Mouse (Mus musculus) small intestine, adult 2 months (tissue): ENCODE data around the gene Cish. TPM values are rescaled to one million over a fixed set of nuclear protein-coding genes. Genes with fewer than 3 reads are reported as not detected.

Experiments used
- H3K27ac ChIP-seq: fragments of 200-500 bp; 2 replicates; pipeline ENCODE4 v1.5.1; 2012; ENCODE audit warnings: low read depth, low read length, control low read depth, inconsistent platforms; ENCODE audit not compliant: insufficient read depth
- H3K27me3 ChIP-seq: fragments of 200-500 bp; 2 replicates; pipeline ENCODE4 v1.6.1; 2012; ENCODE audit warnings: mild to moderate bottlenecking, moderate library complexity, low read length, inconsistent platforms; ENCODE audit not compliant: control insufficient read depth, insufficient read depth
- H3K36me3 ChIP-seq: fragments of 200-500 bp; 2 replicates; pipeline ENCODE4 v1.6.1; 2012; ENCODE audit warnings: mild to moderate bottlenecking, low read length, control low read depth, inconsistent platforms; ENCODE audit not compliant: control insufficient read depth, insufficient read depth
- H3K4me1 ChIP-seq: fragments of 200-500 bp; 2 replicates; pipeline ENCODE4 v1.6.1; 2012; ENCODE audit warnings: low read length, inconsistent platforms, mixed read lengths; ENCODE audit not compliant: control insufficient read depth, insufficient read depth, insufficient read length
- H3K4me3 ChIP-seq: fragments of 200-500 bp; 2 replicates; pipeline ENCODE4 v1.5.1; 2012; ENCODE audit warnings: low read depth, mild to moderate bottlenecking, control low read depth, inconsistent platforms, low read length, moderate library complexity
- CTCF ChIP-seq: fragments of 200-500 bp; IDR thresholded peaks from 2 replicates; pipeline ENCODE4 v1.5.1; 2012; ENCODE audit warnings: low read depth, mild to moderate bottlenecking, control low read depth, inconsistent platforms, low read length, moderate library complexity, mixed read lengths; ENCODE audit not compliant: insufficient replicate concordance, insufficient read length; ENCODE audit errors: extremely low read depth
- POLR2A ChIP-seq: fragments of 200-500 bp; IDR thresholded peaks from 2 replicates; pipeline ENCODE4 v1.6.1; 2012; ENCODE audit warnings: low read depth, mild to moderate bottlenecking, control low read depth, inconsistent platforms, low read length, moderate library complexity
- WGBS: fragments of 180-500 bp; shearing (Covaris S2); methylation state at CpG from one replicate; pipeline ENCODE4 v1.1.7; 2018; 5-methylcytosine and 5-hydroxymethylcytosine counted together
- polyA plus RNA-seq: library from polyadenylated mRNA; depleted of rRNA; stranded (reverse); fragments of >200 nt; gene quantifications from 2 replicates; pipeline ENCODE4 v1.2.3, GENCODE M21; 2012

The Cish gene
- polyA plus RNA-seq, 1 experiment, result 33.6 TPM

DNA sequence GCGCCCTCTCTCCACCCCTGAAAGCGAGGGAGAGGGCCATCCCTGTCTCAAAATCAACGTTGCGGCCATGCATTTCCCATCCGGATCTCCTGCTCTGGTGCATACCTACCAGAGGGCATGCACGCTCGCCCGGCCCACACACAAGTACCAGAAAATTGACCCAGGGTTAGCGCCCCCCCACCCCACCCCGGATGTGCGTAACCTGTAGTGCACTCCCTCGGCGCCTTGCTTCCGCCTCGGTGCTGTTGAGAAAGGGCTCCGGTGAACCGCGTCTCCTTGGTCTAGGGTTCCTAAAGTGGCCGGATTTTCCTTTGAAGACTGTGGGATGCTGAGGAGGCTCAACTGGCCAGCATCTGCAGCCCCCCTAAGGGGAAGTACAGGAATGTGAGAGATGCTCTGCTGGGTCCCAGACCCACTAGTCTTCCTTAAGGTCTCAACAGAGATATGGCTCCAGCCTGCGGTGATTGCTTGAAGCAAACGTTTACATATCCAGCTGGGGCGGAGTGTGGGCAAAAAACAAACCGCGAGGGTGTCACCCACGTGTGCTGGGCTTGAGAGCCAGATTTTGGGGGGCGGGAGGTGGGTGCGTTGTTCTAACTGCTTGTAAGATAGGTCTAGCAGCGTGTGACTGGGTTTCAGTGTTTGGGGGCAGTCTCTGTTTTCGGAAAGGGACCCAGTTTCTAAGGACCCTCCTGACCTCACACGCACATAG, 42.5 kb downstream of the Cish start, which contains the start of gene Hemk1:
TSS of gene Hemk1 (minus strand) at position 179 of the 712 bp plus-strand sequence.
- Histone ChIP-seq H3K27me3 (no peaks in the 10 kb centered on the region), H3K27ac (peak within 1 kb of the TSS; percentile 48)
- 2% methylated on average over 30 of the region's 30 CpGs for WGBS

DNA sequence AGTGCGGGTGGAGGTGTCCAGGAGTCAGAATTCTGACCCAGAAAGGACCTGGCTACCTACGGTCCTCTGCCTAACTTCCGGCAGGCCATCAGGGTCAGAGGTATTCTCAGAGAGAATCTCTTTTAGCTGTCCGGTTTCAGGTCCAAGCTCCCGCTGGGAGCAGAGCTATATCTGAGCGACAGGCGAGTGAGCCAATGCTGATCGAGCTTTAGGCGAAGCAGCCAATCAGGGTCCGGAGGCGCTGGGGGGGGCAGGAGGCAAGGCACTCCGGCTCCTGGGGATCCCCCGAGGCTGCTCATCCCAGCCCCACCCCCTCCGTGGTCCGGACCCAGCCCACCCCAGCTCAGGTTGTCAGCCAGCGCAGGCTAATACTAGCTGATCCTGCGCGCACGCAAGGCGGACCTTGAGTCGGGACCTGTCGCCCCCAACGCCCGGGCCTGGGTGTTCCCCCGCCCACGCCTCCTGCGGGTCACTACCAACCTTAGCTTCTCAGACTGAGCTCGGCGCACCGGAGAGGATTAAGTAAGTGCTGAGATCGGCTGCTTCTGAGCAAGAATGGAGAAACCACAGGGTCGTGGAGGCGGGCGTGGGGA, 44.5 kb downstream of the Cish start, which contains the start of gene 6430571L13Rik:
TSS of gene 6430571L13Rik (plus strand) at position 336 of the 593 bp plus-strand sequence.
- peak within 1 kb of the TSS; percentile 70 for H3K4me3 ChIP-seq
- no peaks in the 10 kb centered on the region for H3K36me3 ChIP-seq
- peaks cover 3% of the 10 kb centered on the region; the same call in 1 of the 2 replicates for H3K4me1 ChIP-seq
- 1% methylated on average over 34 of the region's 34 CpGs for WGBS
- H3K27ac ChIP-seq, result no peak within 1 kb of the TSS
- no peaks in the 10 kb centered on the region for H3K27me3 ChIP-seq
- no peak for TF ChIP-seq POLR2A
- TF ChIP-seq CTCF, result no peak

More for the DNA sequence above, 42.5 kb downstream of the Cish start, which contains the start of gene Hemk1:
- H3K4me3 ChIP-seq, result peak within 1 kb of the TSS; percentile 94
- peaks cover 3% of the 10 kb centered on the region; the same call in 1 of the 2 replicates for H3K4me1 ChIP-seq
- H3K36me3 ChIP-seq, result no peaks in the 10 kb centered on the region
- TF ChIP-seq POLR2A (peak; percentile 30; the same call in 1 of the 2 replicates), CTCF (0 out of 2 replicates have a peak, but pooled peaks have one; percentile 8)

DNA sequence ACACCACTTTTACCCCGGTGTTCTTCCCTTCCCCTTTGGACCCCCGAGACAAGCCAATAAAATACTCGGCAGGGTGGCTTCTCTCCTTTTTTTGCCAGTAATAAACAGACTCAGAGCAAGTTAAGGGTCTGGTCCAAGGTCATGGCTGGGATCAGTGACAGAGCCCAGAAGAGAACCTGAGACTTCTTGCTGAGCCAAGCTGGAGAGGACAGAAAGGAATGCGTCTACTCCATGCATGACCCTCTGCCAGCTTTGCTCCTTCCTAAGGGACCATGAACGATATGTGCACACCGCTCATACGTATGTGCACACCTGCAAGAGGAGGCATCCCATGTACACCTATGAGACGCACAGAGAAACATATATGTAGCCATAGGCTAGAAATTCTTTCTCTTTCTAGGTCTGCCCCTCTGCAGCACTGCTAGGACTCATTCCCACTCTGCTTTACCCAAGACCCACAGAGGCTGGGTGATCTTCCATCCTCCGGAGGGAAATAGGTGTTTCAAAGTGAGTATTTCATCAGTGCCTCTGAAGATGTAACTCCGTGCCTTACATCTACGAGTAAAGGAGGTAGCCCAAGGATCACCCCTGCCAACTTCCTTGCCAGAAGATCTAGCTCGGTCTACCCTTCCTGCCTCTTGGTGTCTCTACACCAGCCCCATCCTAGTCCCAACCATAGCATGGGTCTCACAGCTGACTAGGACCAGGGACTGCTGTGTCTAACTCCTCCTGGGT, 45.3 kb downstream of the Cish start:
- no peak overlapping the region for H3K27ac ChIP-seq
- peaks cover 3% of the 10 kb centered on the region; the same call in 1 of the 2 replicates for H3K4me1 ChIP-seq
- H3K27me3 ChIP-seq, result no peaks in the 10 kb centered on the region
- no peaks in the 10 kb centered on the region for H3K36me3 ChIP-seq
- peak overlapping the region; percentile 70 for H3K4me3 ChIP-seq
- TF ChIP-seq POLR2A (no peak), CTCF (no peak)
- 45% methylated on average over 12 of the region's 12 CpGs for WGBS

DNA sequence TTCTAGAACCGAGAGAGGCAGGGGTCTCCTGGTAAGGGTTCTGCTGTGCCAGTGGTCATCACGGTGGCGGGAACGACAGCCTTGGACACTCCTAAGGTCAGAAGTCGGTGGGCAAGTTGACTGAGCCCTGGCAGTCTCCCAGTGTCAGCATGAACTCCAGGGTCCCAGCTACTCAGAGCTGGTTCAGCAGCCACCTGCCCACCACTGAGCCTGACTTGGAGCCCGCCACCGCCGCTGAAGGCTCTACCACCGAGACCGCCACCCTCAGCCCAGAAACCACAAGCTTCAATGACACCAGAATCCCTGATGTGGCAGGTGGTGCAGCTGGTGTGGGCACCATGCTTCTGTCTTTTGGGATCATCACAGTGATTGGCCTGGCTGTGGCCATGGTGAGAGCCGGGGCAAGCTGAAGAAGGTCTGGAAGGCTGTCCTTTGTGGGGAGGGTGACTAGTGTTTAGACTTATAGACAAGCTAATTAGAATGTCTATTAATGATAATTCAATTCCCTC, 46.4 kb downstream of the Cish start:
- Histone ChIP-seq H3K27me3 (no peaks in the 10 kb centered on the region), H3K4me1 (peaks cover 3% of the 10 kb centered on the region; the same call in 1 of the 2 replicates), H3K4me3 (no peak overlapping the region), H3K27ac (no peak overlapping the region), H3K36me3 (no peaks in the 10 kb centered on the region)
- TF ChIP-seq POLR2A (no peak), CTCF (no peak)
- WGBS, result 86% methylated on average over 11 of the region's 11 CpGs

DNA sequence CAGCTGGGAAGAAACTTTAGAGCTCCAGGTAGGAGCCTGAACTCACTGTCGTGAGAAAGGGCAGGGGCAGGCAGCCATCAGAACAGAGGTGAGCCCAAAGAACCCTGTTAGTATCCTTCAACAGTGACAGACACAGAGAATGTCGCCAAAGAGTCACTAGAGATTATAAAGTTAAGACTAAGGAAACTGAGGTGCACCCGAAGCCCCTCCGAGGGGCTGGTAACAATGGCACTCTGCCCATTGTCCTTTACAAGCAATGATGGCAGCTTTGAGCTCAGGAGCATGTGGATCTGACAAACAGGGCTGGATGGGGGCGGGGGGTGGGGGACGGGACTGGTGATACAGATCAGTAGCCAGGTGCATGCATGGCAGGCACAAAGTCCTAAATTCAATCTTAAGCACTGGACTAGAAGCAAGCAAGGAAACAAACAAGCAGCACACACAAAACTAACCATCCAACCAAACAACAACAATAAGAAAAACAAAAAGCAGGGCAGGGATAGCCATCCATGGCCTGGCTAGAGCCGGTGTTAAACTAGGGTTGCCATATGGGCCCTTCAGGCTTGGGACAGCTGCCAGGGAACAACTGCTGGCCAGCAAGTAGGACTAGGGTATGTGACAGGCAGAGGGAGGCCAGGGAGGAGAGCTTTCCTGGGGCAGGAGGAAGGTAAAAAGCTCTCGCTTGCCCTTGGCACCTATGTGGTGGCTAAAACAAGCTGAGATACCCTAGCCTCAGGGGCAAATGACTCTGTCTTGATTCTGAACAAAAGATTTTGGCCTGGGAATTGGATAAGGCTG, 47.5 kb downstream of the Cish start:
- H3K27ac ChIP-seq, result no peak overlapping the region
- 46% methylated on average over 8 of the region's 8 CpGs for WGBS
- no peaks in the 10 kb centered on the region for H3K36me3 ChIP-seq
- no peak overlapping the region for H3K4me3 ChIP-seq
- H3K4me1 ChIP-seq, result peaks cover 3% of the 10 kb centered on the region; the same call in 1 of the 2 replicates
- no peak for TF ChIP-seq CTCF
- no peaks in the 10 kb centered on the region for H3K27me3 ChIP-seq

DNA sequence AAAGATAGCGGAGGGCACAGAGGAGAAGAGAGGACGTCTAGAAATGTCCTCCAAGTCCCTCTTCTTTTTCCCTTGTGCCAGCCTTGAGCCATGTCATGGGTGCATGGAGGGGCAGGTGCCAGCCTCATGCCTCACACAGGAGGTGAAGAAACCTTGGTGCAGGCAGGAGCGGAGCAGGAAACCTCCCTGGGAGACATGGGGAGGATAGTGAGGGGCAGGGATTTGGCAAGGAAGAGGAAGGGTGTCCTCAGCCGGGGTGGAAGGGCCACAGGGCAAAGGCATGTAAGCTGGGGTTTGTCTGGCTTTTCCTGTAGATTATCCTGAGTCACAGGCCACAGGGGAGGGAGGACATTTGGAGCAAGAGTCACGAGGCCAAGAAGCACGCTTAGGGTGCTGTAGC, 48.2 kb downstream of the Cish start:
- Histone ChIP-seq H3K27me3 (no peaks in the 10 kb centered on the region), H3K27ac (no peak overlapping the region), H3K4me3 (no peak overlapping the region), H3K36me3 (no peaks in the 10 kb centered on the region), H3K4me1 (no peaks in the 10 kb centered on the region)
- no peak for TF ChIP-seq CTCF
- TF ChIP-seq POLR2A, result no peak
- WGBS, result 64% methylated on average over 6 of the region's 6 CpGs
